Mouse (Mus musculus) brown adipose tissue, adult 24 weeks (tissue): Measurements from ENCODE around the gene Tnfrsf13b. TPM values are rescaled to one million over a fixed set of nuclear protein-coding genes. Genes with fewer than 3 reads are reported as not detected.

Experiments
- polyA plus RNA-seq: library from polyadenylated mRNA; stranded (reverse); fragments of >200 nt; gene quantifications from 2 replicates; pipeline ENCODE4 v1.2.4, GENCODE M21; 2012; ENCODE audit not compliant: missing spikeins, insufficient read depth, insufficient read length

Gene Tnfrsf13b
- polyA plus RNA-seq, 1 experiment = 0.87 TPM

Other genes with a start within 250 kb of the Tnfrsf13b start
- 60.2 and 63.5 TPM in 2 replicates for gene Tmem11, start 247.5 kb upstream of the Tnfrsf13b start, polyA plus RNA-seq
- 8.6 and 11.2 TPM in 2 replicates for gene Natd1, start 212.0 kb upstream of the Tnfrsf13b start, polyA plus RNA-seq
- 22.9 and 29.5 TPM in 2 replicates for gene Map2k3, start 194.7 kb upstream of the Tnfrsf13b start, polyA plus RNA-seq
- gene Kcnj12, start 104.2 kb upstream of the Tnfrsf13b start, polyA plus RNA-seq = 0.50 TPM in 1 of 2 replicates, not detected in the other
- gene Usp22, start 48.3 kb downstream of the Tnfrsf13b start, polyA plus RNA-seq = 16.3 and 31.0 TPM in 2 replicates
- gene Aldh3a1, start 80.8 kb downstream of the Tnfrsf13b start, polyA plus RNA-seq = not detected in 2 replicates
- gene Aldh3a2, start 140.7 kb downstream of the Tnfrsf13b start, polyA plus RNA-seq = 25.9 and 29.9 TPM in 2 replicates
- not detected in 2 replicates for gene Slc47a2, start 216.1 kb downstream of the Tnfrsf13b start, polyA plus RNA-seq